Mouse (Mus musculus) urinary bladder, postnatal 25 days (tissue): ENCODE measurements at regions not wholly inside any gene's neighbourhood (a gene's known extent, or its start where the extent isn't known, plus 50 kb on each side); places are given as distances from the start of the nearest gene placed in this dataset.
"Not testable (repeated sequence)": the region's sequence is repeated elsewhere in the genome, so short reads cannot be mapped to it uniquely, and the experiment has no call there.

Experiments used
- DNase-seq: peaks from one replicate; pipeline ENCODE4 v3.0.0; 2022; ENCODE audit warnings: low spot score

- DNase-seq, result no peak
Observed at GRCm38 (mm10) chr5:142281997-142282396, 119.3 kb upstream of the Foxk1 start.

- DNase-seq, result no peak
Observed at GRCm38 (mm10) chr5:142287981-142288380, 113.3 kb upstream of the Foxk1 start.

GRCm38 (mm10) chr5:142291451-142291850 is 109.8 kb upstream of the Foxk1 start:
- no peak for DNase-seq

- DNase-seq, result not testable (repeated sequence)
Observed at GRCm38 (mm10) chr5:142296401-142296800, 104.9 kb upstream of the Foxk1 start.

- DNase-seq, result no peak
Observed at GRCm38 (mm10) chr5:142299621-142300020, 101.7 kb upstream of the Foxk1 start.

GRCm38 (mm10) chr5:142308511-142308910 is 92.8 kb upstream of the Foxk1 start:
- no peak for DNase-seq

- no peak for DNase-seq
Observed at GRCm38 (mm10) chr5:142313944-142314343, 87.4 kb upstream of the Foxk1 start.

GRCm38 (mm10) chr5:142314466-142314865 is 86.8 kb upstream of the Foxk1 start:
- no peak for DNase-seq

GRCm38 (mm10) chr5:142319268-142319667 is 82.0 kb upstream of the Foxk1 start:
- peak; percentile 44 for DNase-seq

- DNase-seq, result no peak
Observed at GRCm38 (mm10) chr5:142321316-142321715, 80.0 kb upstream of the Foxk1 start.

- DNase-seq, result no peak
Observed at GRCm38 (mm10) chr5:142324928-142325327, 76.4 kb upstream of the Foxk1 start.

GRCm38 (mm10) chr5:142325560-142325959 is 75.7 kb upstream of the Foxk1 start:
- peak; percentile 12 for DNase-seq

GRCm38 (mm10) chr5:142327261-142327660 is 74.0 kb upstream of the Foxk1 start:
- DNase-seq, result no peak

GRCm38 (mm10) chr5:142329724-142330520 is 71.4 kb upstream of the Foxk1 start:
- DNase-seq, result no peak

- no peak for DNase-seq
Observed at GRCm38 (mm10) chr5:142332744-142333143, 68.6 kb upstream of the Foxk1 start.

GRCm38 (mm10) chr5:142337436-142337835 is 63.9 kb upstream of the Foxk1 start:
- no peak for DNase-seq

GRCm38 (mm10) chr5:142338051-142338450 is 63.2 kb upstream of the Foxk1 start:
- DNase-seq, result no peak

- DNase-seq, result no peak
Observed at GRCm38 (mm10) chr5:142340205-142341025, 60.9 kb upstream of the Foxk1 start.

GRCm38 (mm10) chr5:142341026-142341432 is 60.3 kb upstream of the Foxk1 start:
- no peak for DNase-seq

- no peak for DNase-seq
Observed at GRCm38 (mm10) chr5:142346454-142346853, 54.8 kb upstream of the Foxk1 start.

- no peak for DNase-seq
Observed at GRCm38 (mm10) chr5:142350574-142350973, 50.7 kb upstream of the Foxk1 start.
